Mouse (Mus musculus) ES-E14 (cell line): Measurements from ENCODE around the gene Pde4d. TPM values are rescaled to one million over a fixed set of nuclear protein-coding genes. Genes with fewer than 3 reads are reported as not detected.

ENCODE experiments used
- DNase-seq: peaks from one replicate; pipeline ENCODE4 v3.0.0-alpha.2; 2013; ENCODE audit warnings: low read depth, low spot score
- H3K27ac ChIP-seq: 2 replicates; pipeline ENCODE4 v1.5.1; 2012; ENCODE audit warnings: low read depth, mild to moderate bottlenecking, low read length, moderate library complexity, mixed read lengths; ENCODE audit not compliant: poor library complexity, insufficient read depth, severe bottlenecking
- H3K36me3 ChIP-seq: 2 replicates; pipeline ENCODE4 v1.6.1; 2012; ENCODE audit warnings: mild to moderate bottlenecking, low read length, moderate library complexity, mixed read lengths; ENCODE audit not compliant: control insufficient read depth, poor library complexity, insufficient read depth, severe bottlenecking
- H3K4me1 ChIP-seq, 2 experiments: fragments of 150-350 bp in 1 of 2; sonication (generic) in 1 of 2; 2 replicates each; pipeline ENCODE4 v1.6.1; 2012; ENCODE audit warnings: low read length in 2 of 2, mild to moderate bottlenecking in 1 of 2, mixed read lengths in 1 of 2; ENCODE audit not compliant: control insufficient read depth in 2 of 2, insufficient read depth in 2 of 2, poor library complexity in 1 of 2
- H3K4me3 ChIP-seq, 2 experiments: fragments of 150-350 bp in 1 of 2; sonication (generic) in 1 of 2; 2 replicates each; pipeline ENCODE4 v1.5.1; 2012; ENCODE audit warnings: low read length in 2 of 2, low read depth in 1 of 2, mild to moderate bottlenecking in 1 of 2, mixed read lengths in 1 of 2; ENCODE audit not compliant: insufficient read depth in 1 of 2, poor library complexity in 1 of 2, severe bottlenecking in 1 of 2
- H3K9ac ChIP-seq: 2 replicates; pipeline ENCODE4 v1.6.1; 2012; ENCODE audit warnings: low read depth, mild to moderate bottlenecking, low read length, mixed read lengths; ENCODE audit not compliant: poor library complexity, insufficient read depth, severe bottlenecking
- H3K9me3 ChIP-seq: fragments of 150-350 bp; sonication (generic); 2 replicates; pipeline ENCODE4 v1.6.1; 2012; ENCODE audit warnings: low read depth, mild to moderate bottlenecking, low read length; ENCODE audit not compliant: control insufficient read depth, insufficient read depth
- CHD2 ChIP-seq: IDR thresholded peaks from 2 replicates; pipeline ENCODE4 v1.6.1; 2014; ENCODE audit warnings: mild to moderate bottlenecking, low read depth, low read length, inconsistent platforms
- HCFC1 ChIP-seq: IDR thresholded peaks from 2 replicates; pipeline ENCODE4 v1.6.1; 2012; ENCODE audit warnings: low read length, inconsistent platforms, borderline replicate concordance; ENCODE audit not compliant: insufficient read depth
- MAFK ChIP-seq: IDR thresholded peaks from 2 replicates; pipeline ENCODE4 v1.6.1; 2014; ENCODE audit warnings: mild to moderate bottlenecking, low read depth, low read length, inconsistent platforms; ENCODE audit not compliant: insufficient read depth
- ZC3H11A ChIP-seq: IDR thresholded peaks from 2 replicates; pipeline ENCODE4 v1.6.1; 2012; ENCODE audit warnings: low read depth, mild to moderate bottlenecking, inconsistent platforms, low read length, borderline replicate concordance
- ZNF384 ChIP-seq: IDR thresholded peaks from 2 replicates; pipeline ENCODE4 v1.6.1; 2012; ENCODE audit warnings: low read depth, low read length, inconsistent platforms
- in situ Hi-C, 2 experiments: fragments of 600-800 bp; cut with MboI; formaldehyde crosslinking; loops; one replicate each; pipeline ENCODE4 v1.15.1; 2025; ENCODE audit warnings: low sequenced_read_pairs in 2 of 2, inconsistent platforms in 1 of 2; ENCODE audit not compliant: unreplicated experiment in 2 of 2
- total RNA-seq: library from RNA; depleted of rRNA; stranded (reverse); fragments of 300-350 nt; gene quantifications from 2 replicates; pipeline ENCODE4 v1.2.3, GENCODE M21; 2012

Pde4d gene
- total RNA-seq, 1 experiment, result 10.4 TPM

DNA sequence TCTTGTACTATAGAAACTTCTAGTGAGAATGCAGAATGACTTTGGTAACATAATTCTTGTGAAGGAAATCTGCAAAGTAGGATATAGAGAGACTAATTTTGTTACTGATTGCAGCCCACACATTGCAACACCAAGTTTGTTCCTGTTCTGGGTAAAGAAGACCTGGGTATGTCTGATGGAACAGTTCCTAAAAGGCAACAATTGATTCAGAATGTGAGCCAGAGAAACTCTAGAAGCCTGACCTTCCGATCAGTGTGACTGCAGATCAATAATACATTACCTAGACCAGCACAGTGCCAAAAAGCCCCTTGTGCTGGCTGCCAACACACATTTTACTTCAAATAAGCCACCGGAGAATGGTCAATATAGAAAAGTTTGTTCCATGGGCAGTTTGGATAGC is 930.4 kb downstream of the Pde4d start:
- Histone ChIP-seq H3K4me3 (no peak overlapping the region), H3K36me3 (no peaks in the 10 kb centered on the region), H3K9ac (no peak overlapping the region), H3K9me3 (no peaks in the 10 kb centered on the region), H3K4me1 (no peaks in the 10 kb centered on the region), H3K27ac (no peak overlapping the region)
- in situ Hi-C loops, result no loop called here
- TF ChIP-seq MAFK (no peak), ZC3H11A (no peak), ZNF384 (no peak), HCFC1 (no peak), CHD2 (no peak)
- no peak for DNase-seq

- in situ Hi-C loops, result no loop called here
- Histone ChIP-seq H3K4me1 (no peaks in the 10 kb centered on the region), H3K27ac (no peak overlapping the region), H3K9me3 (no peaks in the 10 kb centered on the region), H3K4me3 (no peak overlapping the region), H3K9ac (no peak overlapping the region), H3K36me3 (no peaks in the 10 kb centered on the region)
- DNase-seq, result no peak
- TF ChIP-seq HCFC1, result no peak
- no peak for TF ChIP-seq MAFK
- TF ChIP-seq ZC3H11A, result no peak
- no peak for TF ChIP-seq ZNF384
- no peak for TF ChIP-seq CHD2
Observed at GRCm38 (mm10) chr13:109388626-109389220, 939.0 kb downstream of the Pde4d start.

- Histone ChIP-seq H3K27ac (no peak overlapping the region), H3K4me3 (no peak overlapping the region), H3K36me3 (no peaks in the 10 kb centered on the region), H3K9me3 (no peaks in the 10 kb centered on the region), H3K9ac (no peak overlapping the region), H3K4me1 (peaks cover 0 to 2% of the 10 kb centered on the region in 2 experiments; a peak in 1 of 4 replicates)
- no peak for DNase-seq
- in situ Hi-C loops, result no loop called here
- TF ChIP-seq MAFK (no peak), ZC3H11A (no peak), HCFC1 (no peak), ZNF384 (no peak), CHD2 (no peak)
Observed at GRCm38 (mm10) chr13:109402396-109402795, 952.6 kb downstream of the Pde4d start.

DNA sequence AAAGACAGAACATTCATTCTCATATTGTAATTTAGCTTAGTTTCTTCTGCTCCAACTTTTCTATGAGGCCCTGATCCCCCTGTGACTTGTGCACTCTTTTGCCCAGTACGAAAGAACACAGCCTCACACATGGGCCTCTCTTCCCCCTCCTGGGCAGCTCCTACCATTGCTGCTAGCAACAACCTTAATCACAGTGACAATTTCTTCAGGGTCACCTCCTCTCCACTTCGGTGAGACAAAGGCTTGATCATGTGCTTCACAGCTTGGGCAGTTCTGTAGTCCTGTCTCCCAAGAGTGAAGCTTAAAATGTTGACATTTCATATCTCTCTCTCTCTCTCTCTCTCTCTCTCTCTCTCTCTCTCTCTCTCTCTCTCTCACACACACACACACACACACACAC is 953.2 kb downstream of the Pde4d start:
- no peaks in the 10 kb centered on the region for H3K9me3 ChIP-seq
- H3K4me3 ChIP-seq, result no peak overlapping the region
- TF ChIP-seq CHD2, result no peak
- TF ChIP-seq ZC3H11A, result no peak
- TF ChIP-seq HCFC1, result no peak
- no peak for TF ChIP-seq MAFK
- H3K4me1 ChIP-seq, result peaks cover 2 to 3% of the 10 kb centered on the region in 2 experiments; a peak in 1 of 4 replicates
- no peak overlapping the region for H3K27ac ChIP-seq
- in situ Hi-C loops, result no loop called here
- H3K9ac ChIP-seq, result no peak overlapping the region
- no peak for DNase-seq
- no peaks in the 10 kb centered on the region for H3K36me3 ChIP-seq

- Histone ChIP-seq H3K27ac (no peak overlapping the region), H3K4me3 (no peak overlapping the region), H3K36me3 (no peaks in the 10 kb centered on the region), H3K9me3 (no peaks in the 10 kb centered on the region), H3K4me1 (peaks cover 2 to 3% of the 10 kb centered on the region in 2 experiments; a peak in 1 of 4 replicates), H3K9ac (no peak overlapping the region)
- TF ChIP-seq CHD2 (no peak), ZNF384 (no peak), HCFC1 (no peak), MAFK (no peak), ZC3H11A (no peak)
- DNase-seq, result no peak
- in situ Hi-C loops, result no loop called here
Observed at GRCm38 (mm10) chr13:109406341-109406740, 956.6 kb downstream of the Pde4d start.
